Mouse (Mus musculus) cerebellum, adult (tissue): ENCODE measurements around the gene Cyp2s1.
A peak's percentile ranks its signal among the peaks of the same experiment; 100 is the strongest.

Experiments
- ATAC-seq: cut with Nextera tagmentation; 2 replicates; pipeline ENCODE4 v1.9.2; 2017; ENCODE audit warnings: mild to moderate bottlenecking, moderate library complexity, mixed read lengths; ENCODE audit not compliant: insufficient number of reproducible peaks, low FRiP score, low TSS enrichment

Cyp2s1 gene

GRCm38 (mm10) chr7:25783746-25784145 is 33.0 kb downstream of the Cyp2s1 start:
- no peak for ATAC-seq

- ATAC-seq = no peak
These were observed 34.0 kb downstream of the Cyp2s1 start for GRCm38 (mm10) chr7:25782744-25783143.

- ATAC-seq = no peak
These were observed 34.6 kb downstream of the Cyp2s1 start for GRCm38 (mm10) chr7:25781937-25782610.

- no peak for ATAC-seq
These were observed 35.3 kb downstream of the Cyp2s1 start for GRCm38 (mm10) chr7:25781321-25781936.

- no peak for ATAC-seq
These were observed 36.0 kb downstream of the Cyp2s1 start for GRCm38 (mm10) chr7:25780753-25781152.

GRCm38 (mm10) chr7:25780021-25780420 is 36.7 kb downstream of the Cyp2s1 start:
- ATAC-seq = no peak

- ATAC-seq = no peak
These were observed 48.5 kb downstream of the Cyp2s1 start for GRCm38 (mm10) chr7:25768229-25768628.

- ATAC-seq = no peak
These were observed 50.6 kb downstream of the Cyp2s1 start for GRCm38 (mm10) chr7:25766108-25766507.

- ATAC-seq = no peak
These were observed 52.5 kb downstream of the Cyp2s1 start for GRCm38 (mm10) chr7:25764221-25764620.

- no peak for ATAC-seq
These were observed 53.0 kb downstream of the Cyp2s1 start for GRCm38 (mm10) chr7:25763678-25764077.

GRCm38 (mm10) chr7:25761354-25761753 is 55.4 kb downstream of the Cyp2s1 start:
- no peak for ATAC-seq

- no peak for ATAC-seq
These were observed 60.7 kb downstream of the Cyp2s1 start for GRCm38 (mm10) chr7:25756011-25756410.

- ATAC-seq = peak; percentile 37; the same call in 1 of the 2 replicates
These were observed 61.3 kb downstream of the Cyp2s1 start for GRCm38 (mm10) chr7:25755468-25755833.

GRCm38 (mm10) chr7:25754738-25755467 is 61.8 kb downstream of the Cyp2s1 start, which contains the start of gene Hnrnpul1:
Gene Hnrnpul1, minus strand, starts transcription at chr7:25754757.
- ATAC-seq = peak; percentile 87

- ATAC-seq = 0 out of 2 replicates have a peak, but pooled peaks have one; percentile 24
These were observed 62.3 kb downstream of the Cyp2s1 start for GRCm38 (mm10) chr7:25754439-25754737.

- peak; percentile 23; the same call in 1 of the 2 replicates for ATAC-seq
These were observed 62.9 kb downstream of the Cyp2s1 start for GRCm38 (mm10) chr7:25753643-25754438.

GRCm38 (mm10) chr7:25753076-25753475 is 63.6 kb downstream of the Cyp2s1 start:
- no peak for ATAC-seq
